Mouse (Mus musculus) embryonic fibroblast, embryonic 13.5 days (primary cell): ENCODE measurements around the gene Bend5. TPM values are rescaled to one million over a fixed set of nuclear protein-coding genes. Genes with fewer than 3 reads are reported as not detected.

ENCODE experiments used
- H3K27ac ChIP-seq: 2 replicates; pipeline ENCODE4 v1.5.1; 2012; ENCODE audit warnings: low read length, control low read depth, inconsistent platforms; ENCODE audit not compliant: insufficient read depth
- H3K4me1 ChIP-seq: 2 replicates; pipeline ENCODE4 v1.6.1; 2011; ENCODE audit warnings: low read length; ENCODE audit not compliant: control insufficient read depth, insufficient read depth
- H3K4me3 ChIP-seq: 2 replicates; pipeline ENCODE4 v1.5.1; 2011; ENCODE audit warnings: mild to moderate bottlenecking, control low read depth, low read length; ENCODE audit not compliant: insufficient read depth
- CTCF ChIP-seq: IDR thresholded peaks from 2 replicates; pipeline ENCODE4 v1.5.1; 2011; ENCODE audit warnings: mild to moderate bottlenecking, control low read depth, low read length, moderate library complexity, borderline replicate concordance; ENCODE audit not compliant: insufficient read depth
- POLR2A ChIP-seq: IDR thresholded peaks from 2 replicates; pipeline ENCODE4 v1.6.1; 2011; ENCODE audit warnings: low read depth, mild to moderate bottlenecking, control low read depth, low read length, moderate library complexity
- polyA plus RNA-seq: library from polyadenylated mRNA; stranded (reverse); fragments of >200 nt; gene quantifications from 2 replicates; pipeline ENCODE4 v1.2.4, GENCODE M21; 2011; ENCODE audit warnings: low read depth; ENCODE audit not compliant: missing spikeins, insufficient read length

Bend5 gene
- polyA plus RNA-seq, 1 experiment, result 8.5 TPM

- H3K4me1 ChIP-seq, result no peaks in the 10 kb centered on the region
- TF ChIP-seq POLR2A, result no peak
- no peak for TF ChIP-seq CTCF
- H3K4me3 ChIP-seq, result no peak overlapping the region
- H3K27ac ChIP-seq, result no peak overlapping the region
These were observed 36.6 kb downstream of the Bend5 start for GRCm38 (mm10) chr4:111451283-111451918.

- no peak for TF ChIP-seq CTCF
- no peak for TF ChIP-seq POLR2A
- no peaks in the 10 kb centered on the region for H3K4me1 ChIP-seq
- H3K4me3 ChIP-seq, result no peak overlapping the region
- no peak overlapping the region for H3K27ac ChIP-seq
These were observed 37.4 kb downstream of the Bend5 start for GRCm38 (mm10) chr4:111452192-111452591.

DNA sequence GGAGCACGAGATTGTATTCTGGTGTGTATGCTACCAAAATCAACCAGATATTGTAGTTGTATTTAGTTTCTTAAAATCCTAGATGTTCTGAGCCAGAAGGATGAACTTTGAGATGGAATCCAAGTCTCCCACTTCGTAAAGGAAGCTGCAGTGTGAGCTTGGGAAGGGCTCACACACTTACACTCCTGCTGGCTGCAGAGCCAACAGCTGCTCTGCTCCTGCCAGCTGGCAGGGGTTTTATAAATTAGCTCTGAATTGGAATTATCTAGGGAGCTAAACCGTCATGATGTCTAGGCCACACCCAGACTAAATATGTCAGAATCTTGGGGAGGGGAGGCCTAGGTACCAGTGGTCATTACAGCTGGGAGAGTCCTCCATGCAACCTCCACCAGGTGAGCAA is 38.5 kb downstream of the Bend5 start:
- no peaks in the 10 kb centered on the region for H3K4me1 ChIP-seq
- TF ChIP-seq POLR2A (no peak), CTCF (no peak)
- no peak overlapping the region for H3K27ac ChIP-seq
- H3K4me3 ChIP-seq, result no peak overlapping the region

GRCm38 (mm10) chr4:111455621-111456020 is 40.8 kb downstream of the Bend5 start:
- no peak overlapping the region for H3K27ac ChIP-seq
- TF ChIP-seq CTCF (no peak), POLR2A (no peak)
- H3K4me1 ChIP-seq, result no peaks in the 10 kb centered on the region
- H3K4me3 ChIP-seq, result no peak overlapping the region

- Histone ChIP-seq H3K4me1 (no peaks in the 10 kb centered on the region), H3K27ac (no peak overlapping the region), H3K4me3 (no peak overlapping the region)
- TF ChIP-seq CTCF, result no peak
- TF ChIP-seq POLR2A, result no peak
These were observed 42.8 kb downstream of the Bend5 start for GRCm38 (mm10) chr4:111457568-111457967.

DNA sequence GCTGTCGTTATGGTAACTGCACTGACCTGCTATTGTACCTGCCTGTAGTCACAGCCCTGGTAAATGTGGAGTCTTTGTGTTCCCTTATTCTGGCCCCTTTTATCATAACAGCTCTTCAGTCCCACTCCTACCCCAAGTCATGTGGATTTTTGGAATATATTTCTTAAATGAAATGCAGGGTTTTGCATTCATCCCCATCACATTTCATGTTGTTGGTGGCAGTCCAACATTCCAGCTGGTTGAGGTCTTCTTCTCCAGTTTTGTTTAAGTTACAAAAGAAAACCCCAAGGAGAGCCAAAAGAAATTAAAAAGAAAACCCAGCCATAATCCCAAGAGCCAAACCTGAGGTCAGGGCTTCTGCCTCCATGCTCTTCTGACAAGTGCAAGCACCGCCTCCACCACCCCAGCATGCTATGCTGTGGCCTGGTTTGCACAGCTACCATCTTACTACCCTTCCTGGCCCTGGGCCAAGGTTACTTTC is 52.5 kb downstream of the Bend5 start:
- Histone ChIP-seq H3K27ac (peak overlapping the region; percentile 69), H3K4me1 (peaks cover 5% of the 10 kb centered on the region), H3K4me3 (no peak overlapping the region)
- no peak for TF ChIP-seq CTCF
- no peak for TF ChIP-seq POLR2A

GRCm38 (mm10) chr4:111467796-111468195 is 53.0 kb downstream of the Bend5 start:
- Histone ChIP-seq H3K4me1 (peaks cover 5% of the 10 kb centered on the region), H3K4me3 (no peak overlapping the region), H3K27ac (peak overlapping the region; percentile 17)
- TF ChIP-seq POLR2A (no peak), CTCF (no peak)

DNA sequence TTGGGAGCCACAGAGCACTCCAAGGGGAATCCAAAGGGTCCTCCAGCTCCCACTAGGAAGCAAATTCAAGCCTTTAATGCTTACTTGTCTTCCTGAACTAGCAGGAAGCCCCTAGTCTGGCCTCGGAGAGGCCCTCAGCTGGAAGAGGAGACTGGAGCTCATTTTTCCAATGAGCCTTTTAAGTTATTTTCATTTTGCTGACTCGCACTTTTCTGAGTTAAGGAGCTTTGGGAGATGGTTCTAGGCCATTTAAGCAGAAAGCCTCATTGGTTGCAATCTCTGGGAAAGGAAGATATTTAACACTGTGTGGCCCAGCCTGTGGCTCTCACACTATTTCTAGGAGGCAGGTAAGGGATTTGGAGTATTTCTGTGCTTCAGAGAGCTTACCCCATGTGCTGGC is 55.0 kb downstream of the Bend5 start:
- Histone ChIP-seq H3K4me1 (peaks cover 5% of the 10 kb centered on the region), H3K4me3 (no peak overlapping the region), H3K27ac (no peak overlapping the region)
- no peak for TF ChIP-seq CTCF
- TF ChIP-seq POLR2A, result no peak

- Histone ChIP-seq H3K4me3 (no peak overlapping the region), H3K27ac (no peak overlapping the region), H3K4me1 (peaks cover 6% of the 10 kb centered on the region)
- TF ChIP-seq POLR2A (no peak), CTCF (no peak)
These were observed 56.9 kb downstream of the Bend5 start for GRCm38 (mm10) chr4:111471726-111472125.

DNA sequence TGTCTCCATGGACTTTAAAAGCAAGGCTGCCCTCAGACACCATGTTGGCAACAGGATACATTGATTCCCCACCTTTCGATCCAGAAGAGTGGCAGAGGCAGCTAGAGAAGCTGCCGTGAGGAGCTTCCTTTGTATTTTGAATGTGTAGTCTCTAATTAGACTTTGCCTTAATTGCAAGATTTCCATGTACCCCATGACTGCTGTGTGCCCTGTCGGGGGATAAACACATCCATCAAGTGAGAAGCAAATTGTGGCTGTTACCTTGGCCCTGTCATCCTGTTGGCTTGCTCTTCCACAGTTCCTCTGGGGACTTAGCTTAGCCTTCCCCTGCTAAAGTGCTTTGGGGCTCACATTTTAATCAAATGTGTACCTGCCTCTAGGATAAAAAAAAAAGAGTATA is 57.7 kb downstream of the Bend5 start:
- H3K27ac ChIP-seq, result no peak overlapping the region
- H3K4me3 ChIP-seq, result no peak overlapping the region
- no peak for TF ChIP-seq POLR2A
- TF ChIP-seq CTCF, result no peak
- H3K4me1 ChIP-seq, result peaks cover 6% of the 10 kb centered on the region

DNA sequence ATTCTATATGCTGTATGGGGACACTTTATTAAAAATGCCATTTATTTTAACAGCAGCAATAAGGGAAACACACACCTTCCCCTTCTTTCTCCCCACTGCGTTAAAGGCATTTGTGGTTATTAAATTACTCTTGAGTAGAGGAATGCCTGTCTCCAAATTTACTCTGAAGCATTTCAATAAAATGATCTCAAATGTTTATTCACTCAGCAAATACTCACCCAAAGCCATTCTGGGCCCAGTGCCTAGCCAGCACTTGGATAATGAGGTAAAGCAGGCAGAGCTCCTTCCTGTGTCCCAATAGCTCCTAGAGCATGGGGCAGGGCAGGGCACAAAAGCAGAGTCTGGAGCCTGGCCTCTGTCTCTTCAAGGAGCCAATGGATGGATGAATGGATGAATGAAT is 58.2 kb downstream of the Bend5 start:
- Histone ChIP-seq H3K27ac (no peak overlapping the region), H3K4me1 (peaks cover 6% of the 10 kb centered on the region), H3K4me3 (no peak overlapping the region)
- no peak for TF ChIP-seq POLR2A
- TF ChIP-seq CTCF, result no peak
